Mouse (Mus musculus): ENCODE data around the gene Kcnf1. TPM values are rescaled to one million over a fixed set of nuclear protein-coding genes. Genes with fewer than 3 reads are reported as not detected.

Gene Kcnf1
- total RNA-seq (2021), result 0.23 and 0.30 TPM in 2 replicates
- long read RNA-seq, experiment 1, result 0 reads
- long read RNA-seq, experiment 2, result 0 reads

DNA sequence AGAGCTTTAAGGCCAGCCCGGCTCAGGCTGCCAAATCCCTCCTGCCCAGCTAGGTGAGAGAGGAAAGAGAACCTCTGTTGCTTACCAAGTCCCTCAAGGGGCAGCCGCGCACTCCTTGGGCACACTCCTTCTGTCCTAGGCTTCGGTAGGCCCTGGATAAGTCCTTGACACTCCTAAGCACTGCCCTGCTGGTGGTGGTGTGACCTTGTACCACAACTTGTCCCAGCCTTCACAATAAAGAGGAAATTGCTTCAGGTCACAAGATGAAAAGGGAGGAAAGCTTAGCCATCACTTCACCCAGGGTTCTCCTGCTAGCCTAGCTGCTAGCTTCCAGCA lies at the start of gene Kcnf1:
Gene Kcnf1 (minus strand): TSS at position 132 of the 336 bp plus-strand sequence.
- DNase-seq, result no peak

DNA sequence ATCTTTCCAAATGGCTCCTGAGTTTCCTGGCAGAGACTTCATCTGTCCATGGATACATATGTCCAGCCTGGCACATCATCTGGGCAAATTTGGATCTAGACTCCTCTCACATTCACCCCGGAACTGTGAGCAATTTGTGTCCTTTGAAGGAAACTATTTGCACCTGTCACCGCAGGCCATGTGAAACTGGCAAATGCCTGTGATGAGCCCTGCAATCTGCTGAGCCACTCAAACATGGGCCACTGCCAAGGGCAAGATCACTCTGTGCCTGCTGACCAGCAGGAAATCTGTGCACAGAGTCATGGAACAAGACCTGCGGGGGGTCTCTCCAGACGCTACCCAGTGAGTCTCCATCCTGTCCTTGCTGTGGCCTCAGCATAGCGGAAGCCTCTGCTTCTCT lies 48.3 kb upstream of the Kcnf1 start:
- peak; percentile 57 for DNase-seq

DNA sequence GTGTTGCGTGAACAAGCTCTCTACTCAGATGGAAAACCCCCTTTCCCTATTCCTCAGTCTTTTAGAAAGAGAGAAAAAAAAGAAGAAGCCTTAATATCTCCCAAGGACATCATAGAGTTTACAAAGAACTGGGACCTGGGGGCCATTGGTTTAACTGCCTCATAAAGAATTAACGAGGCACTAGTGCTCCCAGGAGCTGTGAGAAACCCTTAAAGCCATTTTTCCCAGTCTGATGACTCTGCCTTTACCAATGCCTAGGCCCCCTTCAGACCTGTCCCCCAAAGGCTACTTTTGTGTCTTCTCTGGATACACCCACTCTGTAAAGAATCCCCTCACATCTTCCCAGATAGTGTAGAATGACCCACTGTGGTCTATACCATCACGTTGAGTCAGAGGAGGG lies 46.4 kb upstream of the Kcnf1 start:
- no peak for DNase-seq

DNA sequence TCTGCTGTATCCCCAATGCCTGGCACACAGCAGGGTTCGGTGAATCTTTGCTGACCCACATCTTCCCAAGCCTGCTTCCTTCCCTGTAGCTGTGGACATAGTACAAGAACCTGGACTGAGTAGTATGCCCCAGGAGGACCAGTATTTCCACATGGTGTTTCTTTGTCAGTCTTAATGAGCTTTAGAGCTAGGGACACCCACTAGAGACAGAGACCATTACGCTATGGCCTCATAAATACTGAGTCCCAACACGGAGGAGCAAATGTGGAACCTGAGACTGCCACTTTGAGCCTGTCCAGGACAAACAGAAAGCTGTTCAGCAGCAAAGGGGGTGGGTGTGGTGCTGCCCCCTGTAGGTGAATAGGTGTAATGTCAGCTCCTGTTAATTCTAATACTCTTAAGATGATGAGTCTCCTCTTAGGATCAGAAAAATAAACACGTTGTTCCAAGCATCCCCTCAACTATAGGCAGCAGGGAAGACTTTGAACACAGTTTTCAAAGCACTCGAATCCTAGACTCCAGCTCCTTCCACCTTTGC lies 45.3 kb upstream of the Kcnf1 start:
- DNase-seq, result peak; percentile 47

DNA sequence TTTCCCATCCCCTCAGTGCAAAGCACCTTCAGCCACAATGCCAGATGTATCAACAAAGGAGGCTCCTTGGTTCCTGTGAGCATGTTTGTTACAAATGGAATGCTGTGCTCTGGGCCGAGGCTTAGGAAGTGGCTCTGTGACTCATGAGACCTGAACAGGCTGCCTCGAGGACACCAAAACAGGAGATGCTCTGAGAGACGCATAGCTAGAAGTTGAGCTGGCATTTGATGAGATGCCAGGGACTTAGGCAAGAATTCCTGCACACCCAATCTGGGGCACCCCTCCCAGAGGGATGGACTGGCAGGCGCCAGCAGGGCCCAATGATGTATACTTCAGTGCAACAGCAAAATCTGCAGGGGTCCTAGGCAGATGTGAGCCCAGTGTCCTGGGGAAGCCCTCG lies 43.9 kb upstream of the Kcnf1 start:
- DNase-seq, result peak; percentile 72

- DNase-seq, result no peak
Observed at GRCm38 (mm10) chr12:17219107-17219506, 42.4 kb upstream of the Kcnf1 start.

DNA sequence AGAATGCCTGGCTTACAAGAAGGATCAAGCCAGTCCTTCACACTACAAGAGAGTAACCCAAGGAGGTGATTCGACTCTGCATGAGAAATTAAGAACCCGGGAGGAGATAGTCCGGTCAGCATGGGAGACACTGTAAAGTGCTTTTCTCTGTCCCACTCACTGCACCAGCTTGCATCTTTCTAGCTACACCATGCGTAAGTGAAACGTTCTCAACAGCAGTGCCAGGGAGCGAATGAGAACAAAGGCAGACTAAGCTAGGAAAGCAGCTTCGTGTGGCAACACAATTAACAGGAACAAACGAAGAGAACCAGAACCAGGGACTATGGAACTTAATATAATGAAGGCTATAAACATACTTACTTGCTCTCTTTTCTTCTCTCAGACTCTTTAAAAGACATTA lies 41.7 kb upstream of the Kcnf1 start:
- no peak for DNase-seq

DNA sequence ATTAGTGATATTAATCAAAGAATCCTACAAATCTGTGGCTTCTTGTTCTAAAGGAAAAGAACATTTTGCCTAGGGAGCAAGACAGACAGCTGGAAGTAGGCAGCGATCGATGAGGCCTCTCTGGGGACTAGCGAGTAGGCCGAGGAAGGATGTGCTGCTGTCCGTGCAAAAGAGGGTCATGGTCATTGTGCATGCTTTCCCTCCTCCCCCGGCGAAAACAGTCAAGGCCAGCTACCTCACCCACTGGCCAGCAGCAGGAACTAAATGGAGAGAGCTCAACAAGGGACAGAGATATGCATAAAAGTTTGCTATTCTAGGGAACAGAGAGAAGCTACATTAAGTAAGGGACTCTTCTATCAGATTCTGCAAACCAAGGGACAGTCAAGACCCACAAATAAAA lies 39.1 kb upstream of the Kcnf1 start:
- peak; percentile 64 for DNase-seq

DNA sequence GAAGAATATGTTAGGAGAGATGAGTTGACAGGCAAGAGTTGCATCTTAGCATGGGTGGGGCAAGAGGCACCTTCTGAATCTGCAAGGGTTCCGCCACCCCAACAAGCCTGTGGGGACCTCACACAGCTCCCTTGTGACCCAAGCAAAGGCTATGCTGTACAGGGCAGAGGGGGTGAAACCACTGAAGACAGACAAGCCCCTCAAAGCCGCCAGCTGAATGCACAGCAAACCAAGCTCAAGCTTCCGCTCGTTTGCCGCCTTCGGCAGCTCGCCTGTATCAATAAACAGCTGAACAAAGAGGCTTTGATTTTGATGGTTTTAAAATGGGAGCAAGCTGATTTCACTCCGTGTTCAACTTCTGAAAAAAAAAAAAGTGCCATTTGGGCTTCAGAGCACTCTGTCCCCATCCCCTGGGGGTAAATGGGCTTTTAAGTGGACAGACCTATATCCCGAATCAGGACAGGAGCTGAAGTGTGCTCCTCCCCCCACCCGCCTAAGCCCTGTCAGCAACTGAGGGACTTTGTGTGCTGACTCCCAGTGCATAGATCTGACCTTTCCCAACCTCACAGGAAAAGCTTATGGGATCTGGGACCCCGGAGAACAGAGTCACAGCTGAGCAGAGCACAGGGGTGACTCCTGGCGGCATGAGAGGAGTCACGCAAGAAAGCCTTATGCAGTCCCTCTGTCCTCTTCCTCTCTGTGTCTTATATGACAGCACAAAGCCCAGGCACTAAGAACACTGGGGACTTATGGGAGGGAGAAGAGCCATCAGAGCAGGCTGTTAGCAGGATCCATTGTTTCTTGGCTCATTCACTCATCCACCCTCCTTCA lies 26.0 kb upstream of the Kcnf1 start:
- DNase-seq, result no peak

- DNase-seq, result no peak
Observed at GRCm38 (mm10) chr12:17198621-17199020, 21.9 kb upstream of the Kcnf1 start.

GRCm38 (mm10) chr12:17194140-17194539 lies 17.5 kb upstream of the Kcnf1 start:
- peak; percentile 21 for DNase-seq

DNA sequence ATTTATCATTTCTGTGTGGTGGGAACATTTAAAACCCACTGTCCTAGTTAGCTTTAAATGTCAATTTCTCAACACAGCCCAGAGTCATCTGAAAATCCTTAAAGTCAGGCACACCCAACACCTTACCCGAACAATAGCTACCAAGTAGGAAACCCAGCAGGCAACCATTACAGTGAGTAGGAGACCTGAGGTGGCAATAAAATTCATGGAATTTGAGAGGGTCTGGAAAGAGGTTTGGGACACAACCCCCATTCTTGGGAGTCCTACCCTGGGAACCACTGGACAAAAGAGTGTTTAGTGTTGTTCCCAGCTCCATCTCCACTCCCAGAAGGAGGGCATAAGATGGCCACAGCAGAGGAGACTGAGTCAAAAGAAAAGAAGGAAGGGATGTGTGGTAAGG lies 16.6 kb upstream of the Kcnf1 start:
- DNase-seq, result no peak

DNA sequence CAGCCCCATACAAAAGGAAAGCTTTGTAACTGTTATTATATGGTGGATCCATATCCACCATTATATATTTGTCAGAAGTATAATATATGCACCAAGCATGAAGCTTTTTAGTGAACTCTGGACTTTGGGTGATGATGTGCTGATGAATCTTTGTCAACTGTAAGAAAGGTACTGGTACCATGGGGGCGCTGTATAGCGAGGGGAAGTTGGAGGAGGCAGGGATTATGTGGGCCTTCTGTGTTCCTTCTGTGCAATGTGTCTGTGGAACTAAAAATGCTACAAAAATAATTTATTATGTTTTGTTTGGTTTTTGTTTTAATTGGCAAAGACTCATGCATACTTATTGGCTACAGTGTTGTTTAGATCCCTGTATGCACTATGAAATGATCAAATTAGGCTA lies 16.2 kb upstream of the Kcnf1 start:
- DNase-seq, result no peak

GRCm38 (mm10) chr12:17184303-17184775 lies 7.7 kb upstream of the Kcnf1 start:
- DNase-seq, result peak; percentile 73

GRCm38 (mm10) chr12:17183788-17184187 lies 7.1 kb upstream of the Kcnf1 start:
- DNase-seq, result no peak

GRCm38 (mm10) chr12:17176041-17176756 lies 489 bp downstream of the Kcnf1 start:
- DNase-seq, result peak; percentile 58

DNA sequence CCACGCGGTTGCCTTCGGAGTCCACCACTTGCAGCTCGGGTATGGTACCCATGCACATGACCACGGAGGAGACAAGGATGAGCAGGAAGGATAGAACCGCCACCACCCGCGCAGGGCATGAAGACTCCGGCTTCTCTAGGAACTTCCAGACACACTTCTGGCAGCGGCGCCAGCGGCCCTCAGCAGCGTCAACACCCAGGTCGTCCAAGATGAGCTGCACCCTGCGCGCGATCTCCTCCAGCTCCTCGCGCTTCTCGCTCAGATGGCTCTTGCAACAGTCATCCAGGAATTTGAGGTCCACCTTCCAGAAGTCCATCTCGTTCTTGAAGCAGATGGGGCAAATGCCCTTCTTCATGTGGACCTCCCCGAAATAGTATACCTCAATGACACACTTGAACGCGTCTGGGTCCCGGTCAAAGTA lies 1.1 kb downstream of the Kcnf1 start:
- peak; percentile 18 for DNase-seq

GRCm38 (mm10) chr12:17175124-17175523 lies 1.6 kb downstream of the Kcnf1 start:
- DNase-seq, result no peak

DNA sequence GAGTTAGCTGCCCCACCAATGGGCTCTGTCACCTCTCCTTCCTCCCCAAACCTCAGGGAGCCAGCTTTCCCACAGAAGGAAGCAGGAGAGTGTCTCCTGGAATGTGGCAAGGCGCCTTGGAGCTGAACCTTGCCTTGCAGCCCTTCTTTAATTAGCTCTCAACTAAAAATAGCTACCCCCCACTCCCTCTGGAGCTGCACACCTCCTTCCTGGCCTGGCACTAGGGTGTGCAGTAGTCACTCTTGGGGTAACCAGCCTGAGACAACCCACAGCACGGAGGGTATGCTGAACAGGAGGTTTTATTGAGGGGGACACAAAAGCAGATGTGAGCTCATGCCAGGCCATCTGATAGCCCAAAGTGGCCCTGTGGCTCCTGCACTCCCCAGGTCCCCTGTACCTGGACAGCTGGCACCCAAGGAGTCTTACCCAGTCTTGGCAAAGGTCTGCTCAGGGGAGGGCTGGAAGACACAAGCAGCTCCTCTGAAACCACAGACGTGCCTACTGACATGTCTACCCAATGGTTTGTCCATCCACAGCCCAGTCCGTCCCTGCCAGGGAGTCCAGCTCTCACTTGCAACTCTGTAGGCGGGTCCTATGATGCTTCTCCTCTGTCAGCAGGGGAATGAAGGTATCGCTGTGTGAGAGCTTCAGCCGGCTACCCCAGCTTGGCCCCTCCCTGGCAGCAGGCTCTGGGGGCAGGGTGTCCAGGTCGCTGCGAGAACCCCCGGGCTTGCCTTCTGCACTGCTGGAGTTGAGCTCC lies 2.4 kb downstream of the Kcnf1 start:
- no peak for DNase-seq

DNA sequence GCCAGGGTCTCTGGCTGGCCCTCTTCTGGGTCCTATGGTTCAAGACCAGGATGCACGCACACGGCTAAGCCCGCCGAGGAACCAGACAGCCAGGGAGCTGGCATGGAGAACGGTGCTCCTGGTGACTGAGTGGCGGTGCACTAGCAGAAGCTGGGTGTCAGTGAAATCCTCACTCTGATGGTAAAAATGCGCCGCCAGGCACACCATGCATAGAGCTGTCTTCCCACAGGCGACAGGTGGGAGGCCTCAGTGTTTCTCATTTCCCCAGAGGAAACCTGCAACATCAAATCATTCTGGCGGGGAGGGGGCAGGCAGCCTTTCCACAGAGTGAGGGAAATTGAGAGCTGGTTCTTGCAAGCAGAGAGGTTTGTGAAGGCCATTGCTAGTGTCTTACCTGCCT lies 6.3 kb downstream of the Kcnf1 start:
- DNase-seq, result no peak

- no peak for DNase-seq
Observed at GRCm38 (mm10) chr12:17166116-17166515, 10.6 kb downstream of the Kcnf1 start.

DNA sequence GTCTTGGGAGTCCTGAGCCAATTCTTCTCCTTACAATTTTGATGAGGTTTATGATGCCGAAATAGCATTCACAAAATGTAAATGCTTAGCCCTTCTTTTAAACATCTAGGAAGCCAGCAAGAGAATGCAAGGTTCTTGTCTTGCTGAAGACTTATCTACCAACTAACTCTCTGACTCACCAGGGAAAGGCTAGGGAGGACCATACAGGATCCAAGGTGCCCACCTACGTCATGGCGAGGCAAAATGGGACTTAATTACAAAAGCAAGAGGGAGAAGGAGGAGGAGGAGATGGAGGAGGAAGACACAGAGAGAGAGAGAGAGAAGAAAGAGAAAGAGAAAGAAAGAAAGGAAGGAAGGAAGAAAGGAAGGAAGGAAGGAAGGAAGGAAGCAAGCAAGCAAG lies 12.7 kb downstream of the Kcnf1 start:
- no peak for DNase-seq

DNA sequence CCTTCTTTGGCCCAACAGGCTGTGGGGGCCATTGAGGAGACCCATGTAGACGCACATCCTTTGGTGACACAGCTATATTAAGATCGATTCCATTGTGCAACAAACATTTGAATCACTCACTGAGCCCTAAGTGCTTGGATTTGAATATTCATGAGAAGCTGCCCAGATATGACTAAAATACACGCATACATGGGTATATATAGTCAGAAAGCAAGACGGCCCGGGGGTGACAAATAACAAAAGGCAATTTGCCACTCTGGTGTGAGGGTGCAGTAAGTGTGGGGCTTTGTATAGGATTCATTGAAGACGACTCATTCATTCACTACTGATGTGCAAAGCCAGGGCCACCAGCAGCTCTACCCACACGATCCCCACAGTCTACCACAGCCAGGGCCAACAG lies 17.1 kb downstream of the Kcnf1 start:
- no peak for DNase-seq
